Mouse (Mus musculus) heart, embryonic 11.5 days (tissue): Measurements from ENCODE around the gene Haghl. TPM values are rescaled to one million over a fixed set of nuclear protein-coding genes. Genes with fewer than 3 reads are reported as not detected.
A peak's percentile ranks its signal among the peaks of the same experiment; 100 is the strongest.
"Not testable (repeated sequence)": the region's sequence is repeated elsewhere in the genome, so short reads cannot be mapped to it uniquely, and the experiment has no call there.

Source experiments
- ATAC-seq: fragments of 200-750 bp; cut with Nextera tagmentation; replicated peaks from 2 replicates; pipeline ENCODE4 v1.8.0; 2017; ENCODE audit warnings: moderate library complexity; ENCODE audit not compliant: insufficient number of reproducible peaks, low FRiP score, low TSS enrichment
- H3K27ac ChIP-seq: fragments of 300-500 bp; sonication (generic); 2 replicates; pipeline ENCODE4 v1.5.1; 2014; ENCODE audit warnings: mild to moderate bottlenecking, low read depth, low read length
- H3K27me3 ChIP-seq: fragments of 300-500 bp; sonication (generic); 2 replicates; pipeline ENCODE4 v1.6.1; 2014; ENCODE audit warnings: mild to moderate bottlenecking, low read length, mixed read lengths; ENCODE audit not compliant: control insufficient read depth, insufficient read depth
- H3K36me3 ChIP-seq: fragments of 300-500 bp; sonication (generic); 2 replicates; pipeline ENCODE4 v1.6.1; 2014; ENCODE audit warnings: mild to moderate bottlenecking, low read length, moderate library complexity, mixed read lengths; ENCODE audit not compliant: control insufficient read depth, insufficient read depth
- H3K4me1 ChIP-seq: fragments of 300-500 bp; sonication (generic); 2 replicates; pipeline ENCODE4 v1.6.1; 2014; ENCODE audit warnings: low read length; ENCODE audit not compliant: control insufficient read depth, insufficient read depth
- H3K4me2 ChIP-seq: fragments of 300-500 bp; sonication (generic); 2 replicates; pipeline ENCODE4 v1.6.1; 2014; ENCODE audit warnings: mild to moderate bottlenecking, moderate library complexity
- H3K4me3 ChIP-seq: fragments of 300-500 bp; sonication (generic); 2 replicates; pipeline ENCODE4 v1.5.1; 2014; ENCODE audit warnings: low read depth, low read length
- H3K9ac ChIP-seq: fragments of 300-500 bp; sonication (generic); 2 replicates; pipeline ENCODE4 v1.6.1; 2014; ENCODE audit warnings: mild to moderate bottlenecking, low read depth, low read length, moderate library complexity
- H3K9me3 ChIP-seq: fragments of 300-500 bp; sonication (generic); replicated peaks from 2 replicates; pipeline ENCODE4 v1.6.1; 2016; ENCODE audit warnings: low read length; ENCODE audit not compliant: control insufficient read depth
- WGBS: fragments of 180-500 bp; shearing (Covaris S2); extraction: QIAGEN DNeasy Blood & Tissue Kit; methylation state at CpG from one replicate; pipeline ENCODE4 v1.1.7; 2014; ENCODE audit not compliant: insufficient replicate concordance; 5-methylcytosine and 5-hydroxymethylcytosine counted together
- polyA plus RNA-seq: library from polyadenylated mRNA; unstranded; fragments of >200 nt; fragmentation: Nextera tagmentation; extraction: Ambion mirVana; gene quantifications from 2 replicates; pipeline ENCODE4 v1.2.1, GENCODE M21; 2014

Haghl gene
- polyA plus RNA-seq, 1 experiment from 2014 or later = 52.3 TPM

- H3K4me3 ChIP-seq = peak within 1 kb of the TSS; percentile 69
- peaks cover 59% of the 10 kb centered on the region for H3K27me3 ChIP-seq
- WGBS = under 1% methylated on average over 84 of the region's 100 CpGs
- peak; percentile 58; the same call in 1 of the 2 replicates for ATAC-seq
- no peak within 1 kb of the TSS for H3K27ac ChIP-seq
- peaks cover 9% of the 10 kb centered on the region for H3K4me1 ChIP-seq
- H3K36me3 ChIP-seq = no peaks in the 10 kb centered on the region
- H3K9me3 ChIP-seq = no peaks in the 10 kb centered on the region
- peak within 1 kb of the TSS; percentile 98 for H3K4me2 ChIP-seq
- H3K9ac ChIP-seq = peak within 1 kb of the TSS; percentile 60
Observed at GRCm38 (mm10) chr17:25808789-25809605, 23.5 kb upstream of the Haghl start, which contains the start of gene Fbxl16. TSS of gene Fbxl16 (plus strand) at chr17:25809085.

- WGBS = 33% methylated on average over 5 of the region's 5 CpGs
- Histone ChIP-seq H3K4me1 (peaks cover 13% of the 10 kb centered on the region), H3K27ac (no peak overlapping the region), H3K9ac (no peak overlapping the region), H3K9me3 (no peaks in the 10 kb centered on the region), H3K27me3 (peaks cover 56% of the 10 kb centered on the region), H3K4me2 (peak overlapping the region; percentile 98; the same call in 1 of the 2 replicates), H3K4me3 (peak overlapping the region; percentile 69; the same call in 1 of the 2 replicates), H3K36me3 (no peaks in the 10 kb centered on the region)
- no peak for ATAC-seq
Observed at GRCm38 (mm10) chr17:25808028-25808427, 22.6 kb upstream of the Haghl start.

- peaks cover 50% of the 10 kb centered on the region for H3K27me3 ChIP-seq
- WGBS = 25% methylated on average over 2 of the region's 2 CpGs
- not testable (repeated sequence) for ATAC-seq, H3K27ac ChIP-seq, H3K36me3 ChIP-seq, H3K9ac ChIP-seq, H3K9me3 ChIP-seq, H3K4me3 ChIP-seq, H3K4me2 ChIP-seq
- peaks cover 13% of the 10 kb centered on the region for H3K4me1 ChIP-seq
Observed at GRCm38 (mm10) chr17:25807452-25807851, 22.0 kb upstream of the Haghl start.

- Histone ChIP-seq H3K9ac (no peak overlapping the region), H3K4me2 (no peak overlapping the region), H3K4me1 (peaks cover 13% of the 10 kb centered on the region), H3K27me3 (peaks cover 40% of the 10 kb centered on the region), H3K9me3 (no peaks in the 10 kb centered on the region), H3K27ac (no peak overlapping the region), H3K36me3 (no peaks in the 10 kb centered on the region), H3K4me3 (no peak overlapping the region)
- 83% methylated on average over 4 of the region's 4 CpGs for WGBS
- no peak for ATAC-seq
Observed at GRCm38 (mm10) chr17:25806507-25806906, 21.0 kb upstream of the Haghl start.

- H3K4me3 ChIP-seq = no peak overlapping the region
- WGBS = 6% methylated on average over 10 of the region's 10 CpGs
- ATAC-seq = peak; percentile 73
Observed at GRCm38 (mm10) chr17:25802825-25803517, 17.5 kb upstream of the Haghl start.

GRCm38 (mm10) chr17:25801029-25801428 is 15.6 kb upstream of the Haghl start:
- Histone ChIP-seq H3K27ac (no peak overlapping the region), H3K36me3 (no peaks in the 10 kb centered on the region), H3K9ac (no peak overlapping the region), H3K4me2 (no peak overlapping the region), H3K4me1 (peaks cover 8% of the 10 kb centered on the region), H3K27me3 (no peaks in the 10 kb centered on the region; the same call in 1 of the 2 replicates), H3K9me3 (no peaks in the 10 kb centered on the region), H3K4me3 (no peak overlapping the region)
- WGBS = 7% methylated on average over 6 of the region's 6 CpGs
- ATAC-seq = no peak

More at GRCm38 (mm10) chr17:25802825-25803517, 17.5 kb upstream of the Haghl start:
- Histone ChIP-seq H3K9me3 (no peaks in the 10 kb centered on the region), H3K9ac (no peak overlapping the region), H3K4me2 (peak overlapping the region; percentile 25), H3K4me1 (peaks cover 4% of the 10 kb centered on the region), H3K36me3 (no peaks in the 10 kb centered on the region), H3K27ac (no peak overlapping the region; the same call in 1 of the 2 replicates), H3K27me3 (peaks cover 5% of the 10 kb centered on the region)

GRCm38 (mm10) chr17:25796951-25797369 is 11.5 kb upstream of the Haghl start, which contains the start of gene Metrn:
TSS of gene Metrn (minus strand) at chr17:25797136.
- Histone ChIP-seq H3K4me1 (peaks cover 23% of the 10 kb centered on the region), H3K4me2 (peak within 1 kb of the TSS; percentile 99), H3K9me3 (no peaks in the 10 kb centered on the region), H3K27ac (no peak within 1 kb of the TSS), H3K27me3 (no peaks in the 10 kb centered on the region), H3K4me3 (peak within 1 kb of the TSS; percentile 55), H3K36me3 (no peaks in the 10 kb centered on the region), H3K9ac (peak within 1 kb of the TSS; percentile 68)
- ATAC-seq = peak; percentile 67
- 0% methylated on average over 34 of the region's 35 CpGs for WGBS

GRCm38 (mm10) chr17:25796211-25796771 is 10.8 kb upstream of the Haghl start:
- 1% methylated on average over 37 of the region's 37 CpGs for WGBS
- ATAC-seq = no peak
- no peaks in the 10 kb centered on the region for H3K27me3 ChIP-seq
- no peaks in the 10 kb centered on the region for H3K36me3 ChIP-seq
- peaks cover 25% of the 10 kb centered on the region for H3K4me1 ChIP-seq
- H3K9me3 ChIP-seq = no peaks in the 10 kb centered on the region
- H3K4me3 ChIP-seq = peak overlapping the region; percentile 55
- peak overlapping the region; percentile 68 for H3K9ac ChIP-seq
- H3K27ac ChIP-seq = no peak overlapping the region
- peak overlapping the region; percentile 99 for H3K4me2 ChIP-seq
